Mouse (Mus musculus) lung, adult 2 months (tissue): ENCODE data around the gene Def8.

Experiments used
- CTCF ChIP-seq: fragments of 200-500 bp; IDR thresholded peaks from 2 replicates; pipeline ENCODE4 v1.5.1; 2011; ENCODE audit warnings: mild to moderate bottlenecking, low read length, control low read depth; ENCODE audit not compliant: insufficient read depth
- POLR2A ChIP-seq: fragments of 200-500 bp; IDR thresholded peaks from 2 replicates; pipeline ENCODE4 v1.6.1; 2011; ENCODE audit warnings: low read depth, mild to moderate bottlenecking, control low read depth, low read length, borderline replicate concordance; ENCODE audit errors: extremely low read depth

- TF ChIP-seq POLR2A, result no peak
- no peak for TF ChIP-seq CTCF
Observed at GRCm38 (mm10) chr8:123504591-123505195, 81.4 kb downstream of the Def8 start.
